Mouse (Mus musculus) spleen, postnatal 36 days (tissue): ENCODE measurements around the gene Mus81.
A peak's percentile ranks its signal among the peaks of the same experiment; 100 is the strongest.
"Not testable (repeated sequence)": the region's sequence is repeated elsewhere in the genome, so short reads cannot be mapped to it uniquely, and the experiment has no call there.

Experiments used
- DNase-seq, 2 experiments: peaks; one replicate each; pipeline ENCODE4 v3.0.0; 2022; ENCODE audit warnings: low spot score in 2 of 2, mixed read lengths in 1 of 2

The Mus81 gene

DNA sequence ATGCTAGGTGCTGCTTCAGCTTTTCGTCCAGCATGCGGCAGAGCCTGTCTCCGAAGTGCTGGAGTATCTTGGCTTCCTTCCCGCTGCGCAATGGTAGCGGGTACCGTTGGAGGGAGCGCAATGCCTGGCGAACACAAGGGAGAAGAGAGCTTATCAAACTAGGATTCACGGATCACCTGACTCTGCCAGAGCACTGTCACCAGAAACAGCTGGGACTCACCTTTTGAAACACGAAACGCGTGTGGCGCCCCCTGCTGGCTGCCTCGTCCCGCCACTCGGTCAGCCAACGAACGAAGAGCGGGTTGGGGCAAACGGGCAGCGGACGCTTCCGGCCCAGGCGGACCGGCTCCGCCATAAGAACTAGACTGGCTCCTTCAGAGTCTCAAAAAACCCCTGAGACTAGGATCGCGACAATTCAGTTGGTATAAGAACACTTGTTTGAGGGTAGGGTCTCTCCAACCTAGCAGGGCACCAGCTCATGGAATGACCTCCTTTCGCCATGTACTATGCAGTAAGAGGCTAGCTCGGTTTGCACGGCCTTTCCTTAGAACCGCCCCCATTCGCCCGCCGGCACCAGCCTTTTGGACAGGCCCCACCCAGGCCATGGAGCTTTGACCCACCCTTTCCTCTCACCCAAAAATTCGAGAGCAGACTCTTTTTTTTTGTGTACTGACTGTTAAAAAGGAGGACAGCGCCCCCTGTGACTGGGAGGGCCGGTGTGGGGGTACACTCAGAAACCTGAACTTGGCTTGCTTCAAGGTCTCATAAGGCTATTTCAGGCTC lies at the start of gene Mus81:
Mus81 (minus strand) TSS at position 635 of the 783 bp plus-strand sequence.
- DNase-seq, result peak; percentile 97 to 98

DNA sequence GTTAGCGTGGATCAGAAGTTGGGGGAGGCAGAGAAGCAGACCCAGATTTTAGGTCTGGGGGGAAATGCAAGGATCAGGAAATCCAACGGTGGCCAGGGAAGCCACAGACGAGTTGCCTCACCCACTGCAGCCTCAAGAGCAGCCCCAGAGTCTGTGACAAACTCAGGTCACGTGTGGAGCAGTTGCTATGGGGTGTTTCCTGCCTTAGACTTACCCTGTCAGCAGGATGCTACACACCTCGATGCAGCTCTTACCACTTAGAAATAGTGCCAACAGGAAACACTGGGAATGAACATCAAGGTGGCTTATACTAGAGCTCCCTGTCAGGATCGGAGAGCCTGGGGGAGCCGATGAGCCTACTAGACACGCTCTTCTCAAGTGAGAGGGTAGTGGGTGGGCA lies 44.3 kb upstream of the Mus81 start:
- no peak for DNase-seq

DNA sequence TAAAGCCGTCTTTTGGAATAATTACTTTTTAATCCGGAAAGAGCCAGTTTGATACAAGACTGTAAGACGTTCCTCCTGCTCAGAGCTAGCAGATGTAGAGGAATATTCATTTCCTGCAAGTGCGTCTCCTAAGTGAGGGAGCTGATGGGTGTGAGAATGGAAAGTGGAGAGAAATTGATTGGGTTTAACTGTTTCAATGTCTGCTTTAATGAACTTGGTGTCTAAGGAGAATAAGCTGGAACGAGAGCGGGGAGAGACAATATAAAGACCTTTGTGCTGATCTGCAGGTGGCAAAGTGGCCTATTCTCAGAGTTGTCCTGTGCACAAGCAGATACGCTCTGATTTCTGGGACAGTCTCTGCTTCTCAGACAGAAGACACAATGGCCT lies 41.9 kb upstream of the Mus81 start:
- no peak for DNase-seq

DNA sequence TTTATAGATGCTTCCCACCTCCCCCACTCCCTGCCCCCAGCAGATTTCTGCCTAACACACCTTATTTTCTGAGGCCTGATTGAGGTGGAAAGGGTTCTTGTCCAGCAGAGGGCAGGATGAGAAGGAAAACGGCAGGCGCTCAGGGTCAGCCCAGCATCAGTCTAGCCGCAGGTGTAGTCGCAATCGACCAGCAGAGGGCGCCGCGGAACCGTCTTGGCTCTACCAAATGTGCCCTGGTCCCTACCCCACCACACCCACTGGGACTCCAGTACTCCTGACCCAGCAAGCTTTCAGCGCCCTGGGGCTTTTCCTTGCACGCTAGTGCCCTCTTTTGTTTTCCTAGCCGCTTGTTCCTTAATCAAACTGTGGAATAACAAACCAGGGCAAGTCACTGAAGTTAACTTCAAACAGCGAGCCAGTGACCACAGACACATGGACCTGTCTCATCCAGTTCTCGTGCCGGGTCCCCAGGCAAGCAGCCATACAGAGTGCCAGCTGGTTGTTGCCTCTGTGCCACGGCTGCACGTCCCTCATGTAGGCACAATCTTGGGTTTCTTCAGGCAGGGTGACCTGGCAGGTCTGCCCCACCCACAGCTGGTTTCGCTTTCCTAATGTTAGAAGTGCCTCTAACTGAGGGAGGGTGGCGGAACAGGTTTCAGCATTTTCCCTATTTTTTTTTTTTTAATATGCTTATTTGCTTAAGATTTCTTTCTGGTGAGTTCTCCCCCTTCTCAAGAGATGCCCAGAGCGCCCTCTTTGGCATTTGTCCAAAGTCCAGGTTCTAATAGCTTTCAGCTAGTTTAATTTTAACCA lies 41.3 kb upstream of the Mus81 start:
- peak; percentile 91 to 93 for DNase-seq

DNA sequence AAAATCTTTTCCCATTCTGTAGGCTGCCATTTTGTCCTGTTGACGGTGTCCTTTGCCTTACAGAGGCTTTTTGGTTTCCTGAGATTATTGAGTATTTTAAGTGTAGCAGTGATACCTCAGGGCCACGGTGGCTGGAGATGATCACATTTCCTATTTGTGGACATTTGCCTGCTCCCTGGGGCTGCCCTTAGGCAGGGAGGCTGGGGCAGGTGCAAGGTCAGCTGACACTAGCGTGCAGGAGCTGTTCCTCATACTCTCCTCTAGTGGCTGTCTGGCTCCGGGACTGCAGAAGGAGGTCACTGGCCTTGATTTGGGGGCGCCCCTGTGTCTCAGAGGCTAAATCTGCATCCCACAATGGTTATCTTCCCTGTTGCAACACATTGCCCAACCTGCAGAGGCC lies 37.0 kb upstream of the Mus81 start:
- no peak for DNase-seq

DNA sequence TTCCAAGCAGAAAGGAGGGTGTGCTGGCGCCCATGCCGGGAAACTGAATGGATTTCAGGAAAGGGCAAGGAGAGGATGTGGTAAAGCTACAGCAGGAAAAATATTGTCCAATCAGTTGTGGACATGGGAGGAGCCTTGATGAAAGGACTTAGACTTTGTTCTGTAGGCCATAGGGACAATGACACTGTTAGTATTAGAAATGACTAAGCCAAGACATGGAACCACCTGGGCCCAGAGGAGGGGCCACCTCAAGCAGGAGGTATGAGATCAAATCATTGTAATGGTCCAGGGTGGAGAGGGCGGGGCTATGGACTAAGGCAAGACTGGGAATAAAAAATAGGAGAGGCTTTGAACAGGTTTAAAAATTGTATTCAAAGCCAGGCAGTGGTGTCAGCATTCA lies 30.5 kb upstream of the Mus81 start:
- DNase-seq, result no peak

DNA sequence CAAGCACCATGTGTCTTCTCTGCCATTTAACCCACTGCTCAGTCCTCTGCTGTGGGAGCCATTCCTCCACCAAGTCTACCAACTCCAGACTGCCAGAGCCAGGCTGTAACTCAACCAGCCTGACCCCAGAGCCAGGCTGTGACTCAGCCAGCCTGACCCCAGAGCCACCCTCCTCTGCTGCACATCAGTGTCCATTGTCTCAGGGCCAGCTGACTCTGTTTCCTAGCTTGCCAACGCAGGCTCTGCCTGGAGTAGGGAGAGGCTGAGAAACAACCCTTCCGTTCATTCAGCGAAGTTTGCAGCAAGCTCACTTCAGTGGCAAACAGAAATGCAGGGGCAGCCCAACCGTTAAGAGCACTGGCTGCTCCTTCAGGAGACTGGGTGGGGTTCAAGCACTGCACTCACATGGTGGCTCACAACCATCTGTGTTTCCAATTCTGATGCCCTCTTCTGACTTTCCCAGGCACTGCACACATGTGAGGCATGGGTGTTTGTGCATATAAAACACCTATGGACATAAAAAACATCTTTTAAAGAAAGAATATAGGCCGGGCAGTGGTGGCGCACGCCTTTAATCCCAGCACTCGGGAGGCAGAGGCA lies 28.8 kb upstream of the Mus81 start:
- no peak for DNase-seq

DNA sequence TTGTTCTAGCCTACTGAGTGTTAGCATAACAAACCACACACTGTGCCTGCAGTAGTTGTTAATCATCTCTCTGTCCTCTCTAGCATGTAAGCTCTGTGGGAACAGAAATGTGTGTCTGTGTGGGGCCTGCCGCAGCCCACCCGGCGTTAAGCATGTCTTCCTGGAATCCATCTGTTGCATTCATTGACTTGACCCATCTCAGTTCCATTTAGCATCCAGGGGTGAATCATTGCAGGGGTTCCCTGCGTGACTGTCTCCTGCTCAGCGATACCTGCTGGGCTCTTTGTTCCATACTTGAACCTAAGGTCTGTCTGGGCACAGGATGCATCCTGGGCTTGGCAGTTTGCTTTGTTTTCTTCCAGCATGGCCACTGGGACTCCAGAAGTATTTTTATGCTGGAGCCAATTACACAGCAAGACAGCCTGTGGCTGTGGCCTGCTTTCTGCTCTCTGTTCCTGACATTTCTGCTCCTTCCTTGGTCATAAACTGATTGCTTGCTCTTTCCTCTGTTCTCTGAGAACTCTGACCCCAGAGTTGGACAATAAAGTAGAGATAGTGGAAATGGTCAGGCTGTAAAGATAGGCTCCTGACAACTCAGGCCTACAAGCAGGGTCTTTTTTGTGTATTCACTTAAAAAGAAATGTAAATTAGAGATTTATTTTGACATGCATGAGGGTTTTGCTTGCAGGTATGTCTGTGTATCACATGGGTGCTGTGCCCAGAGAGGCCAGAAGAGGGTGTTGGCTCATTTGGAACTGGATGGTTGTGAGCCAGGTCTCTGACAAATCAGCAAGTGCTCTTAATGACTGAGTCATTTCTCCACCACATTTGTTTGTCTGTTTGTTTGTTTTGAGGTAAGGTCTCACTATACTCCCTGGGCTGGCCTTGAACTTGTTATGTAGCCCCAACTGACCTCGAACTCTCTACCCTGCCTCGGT lies 27.9 kb upstream of the Mus81 start:
- DNase-seq, result no peak

DNA sequence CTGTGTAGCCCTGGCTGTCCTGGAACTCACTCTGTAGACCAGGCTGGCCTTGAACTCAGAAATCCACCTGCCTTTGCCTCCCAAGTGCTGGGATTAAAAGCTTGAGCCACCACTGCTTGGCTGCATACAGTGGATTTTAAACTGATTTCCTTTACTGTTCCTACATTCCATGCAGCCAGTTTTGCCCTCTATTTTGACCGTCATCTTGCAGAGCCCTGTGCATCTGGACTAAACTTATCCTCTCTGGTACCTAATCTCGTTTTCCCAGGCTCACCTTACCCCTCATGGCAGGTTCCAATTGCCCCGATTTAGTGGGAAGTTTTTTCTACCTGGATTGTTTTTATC lies 24.8 kb upstream of the Mus81 start:
- DNase-seq, result no peak

DNA sequence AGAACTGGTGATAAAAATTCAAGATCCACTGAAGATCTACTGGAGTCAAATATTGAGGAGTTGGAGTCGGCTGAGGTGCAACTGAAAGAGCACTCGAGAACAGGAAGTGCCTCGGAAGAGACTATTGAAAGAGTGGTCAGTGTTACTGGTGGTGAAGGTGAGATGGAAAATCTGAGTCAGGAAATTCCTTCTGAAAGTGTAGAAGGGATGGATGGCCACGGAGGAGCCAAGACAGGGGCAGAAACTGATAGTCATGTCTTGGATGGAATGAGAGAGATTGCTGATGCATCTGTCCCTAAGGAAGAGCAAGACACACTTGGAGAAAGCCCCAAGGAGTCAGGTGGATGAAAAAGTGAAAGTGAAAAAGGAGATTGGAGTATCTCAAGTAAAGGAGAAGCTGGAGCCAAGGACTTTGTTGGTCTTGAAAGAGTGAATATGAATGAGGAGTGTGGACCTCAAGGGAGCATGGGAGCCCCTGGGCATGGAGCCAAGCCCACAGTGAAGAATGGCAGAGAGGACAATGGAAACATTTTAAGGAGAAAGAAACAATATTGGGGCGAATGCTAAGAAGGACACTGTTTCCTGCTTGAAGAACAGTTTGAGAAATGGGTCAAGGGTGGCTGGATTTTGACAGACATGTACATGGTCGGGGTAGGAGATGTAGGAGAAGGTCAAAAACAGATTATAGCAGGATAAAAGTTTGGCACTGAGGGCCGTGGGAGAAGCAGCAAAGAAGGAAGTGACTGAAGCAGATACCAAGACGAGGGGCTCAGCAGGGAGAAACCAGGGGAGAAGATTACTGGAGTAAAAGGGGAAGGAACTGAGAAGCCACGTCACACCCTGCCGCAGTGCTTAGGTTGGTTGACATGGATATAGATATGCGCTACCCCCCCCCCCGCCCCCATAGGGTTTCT lies 24.1 kb upstream of the Mus81 start:
- peak; percentile 61 to 70 for DNase-seq

DNA sequence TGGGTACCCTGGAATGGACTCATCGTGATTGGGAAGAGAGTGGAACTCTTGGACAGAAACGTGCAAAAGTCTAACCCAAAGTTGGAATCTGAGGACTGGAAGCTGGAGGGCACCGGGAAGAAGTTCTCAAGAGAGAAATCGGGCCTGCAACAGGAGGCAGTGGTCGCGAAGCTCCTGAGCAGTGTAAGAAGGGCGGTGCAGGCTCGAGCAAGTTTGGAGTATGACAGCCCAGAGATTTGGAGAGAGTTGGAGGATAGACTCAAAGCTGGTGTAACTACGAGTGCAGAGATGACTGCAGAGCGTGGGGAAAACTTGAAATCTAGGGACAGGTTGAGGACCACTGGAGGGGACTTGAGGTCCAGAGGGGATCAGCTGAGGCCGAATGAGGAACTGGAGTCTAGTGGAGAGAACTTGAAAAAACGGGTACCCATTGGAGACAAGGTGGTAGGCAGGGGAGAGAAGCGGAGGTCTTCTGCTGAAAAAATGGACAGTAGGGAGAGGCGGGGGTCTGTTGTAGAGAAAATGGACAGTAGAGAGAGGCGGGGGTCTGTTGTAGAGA lies 23.0 kb upstream of the Mus81 start:
- no peak for DNase-seq

DNA sequence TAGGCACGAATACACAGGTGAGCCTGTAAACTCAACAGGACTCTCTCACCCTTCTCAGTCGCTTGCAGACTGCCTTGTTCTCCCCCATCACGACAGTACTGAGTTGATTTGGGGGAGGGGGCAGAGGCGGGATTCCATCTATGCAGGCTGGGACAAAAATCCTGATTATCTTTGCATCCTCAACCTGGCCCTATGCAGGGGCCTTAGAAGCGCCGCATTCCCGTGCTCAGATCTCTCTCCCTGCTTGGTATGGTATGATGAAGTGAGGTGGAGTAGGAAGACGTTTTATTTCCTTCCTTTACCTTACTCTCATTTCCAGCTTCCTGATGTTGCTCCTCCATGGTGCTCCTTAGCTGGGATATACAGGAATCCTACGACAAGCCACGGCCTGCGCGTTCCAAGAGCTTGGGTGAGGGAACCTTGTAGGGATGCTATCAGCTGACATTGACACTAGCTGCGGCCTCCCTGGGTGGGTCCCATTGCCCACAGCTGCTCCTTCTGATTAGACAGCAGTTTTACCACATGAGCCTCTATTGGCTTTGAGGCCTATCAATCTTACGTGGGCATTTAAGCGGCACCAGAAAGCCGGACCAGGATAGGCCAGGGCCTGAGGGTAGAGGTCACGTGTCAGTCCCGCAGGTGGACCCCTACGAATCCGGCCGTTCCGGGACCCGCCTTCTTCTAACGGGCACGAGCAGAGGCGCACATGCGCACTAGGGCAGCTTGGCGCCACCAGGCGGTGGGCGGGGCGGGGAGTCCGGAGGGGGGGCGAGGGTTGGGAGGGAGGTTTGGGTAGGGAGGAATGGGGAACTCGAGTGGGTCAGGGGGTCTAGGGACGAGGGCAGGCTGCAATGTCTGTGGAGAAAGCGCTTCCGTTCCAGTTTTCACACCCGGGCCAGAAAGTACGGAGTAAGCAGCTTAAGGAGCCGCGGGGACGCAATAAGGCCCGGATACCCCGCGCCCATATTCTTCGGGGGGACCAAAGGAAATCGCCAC lies 22.1 kb upstream of the Mus81 start, which contains the start of gene Snx32:
Snx32 (minus strand) TSS at position 508 of the 996 bp plus-strand sequence.
- DNase-seq, result peak; percentile 99

DNA sequence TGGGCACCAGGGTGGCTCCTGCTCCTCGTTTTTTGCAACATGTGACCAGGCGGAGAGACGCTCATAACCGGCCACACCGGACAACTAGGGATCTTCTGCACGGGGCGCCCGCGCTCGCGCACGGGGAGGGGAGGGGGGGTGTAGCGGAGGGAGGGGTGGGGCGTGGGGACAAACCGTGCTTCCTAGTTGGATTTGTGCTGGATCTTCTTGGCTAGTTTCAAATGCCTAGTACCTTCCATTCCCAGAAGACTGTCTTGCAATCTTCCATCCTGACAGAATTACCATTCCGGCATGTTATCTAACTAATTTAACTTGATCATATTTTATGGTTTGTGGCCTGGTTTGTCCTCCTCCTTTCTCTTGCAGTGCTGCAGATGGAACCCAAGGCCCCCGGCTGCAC lies 15.5 kb upstream of the Mus81 start, which contains the start of gene 1700020D05Rik:
1700020D05Rik (minus strand) TSS at position 101 of the 400 bp plus-strand sequence.
- no peak for DNase-seq

DNA sequence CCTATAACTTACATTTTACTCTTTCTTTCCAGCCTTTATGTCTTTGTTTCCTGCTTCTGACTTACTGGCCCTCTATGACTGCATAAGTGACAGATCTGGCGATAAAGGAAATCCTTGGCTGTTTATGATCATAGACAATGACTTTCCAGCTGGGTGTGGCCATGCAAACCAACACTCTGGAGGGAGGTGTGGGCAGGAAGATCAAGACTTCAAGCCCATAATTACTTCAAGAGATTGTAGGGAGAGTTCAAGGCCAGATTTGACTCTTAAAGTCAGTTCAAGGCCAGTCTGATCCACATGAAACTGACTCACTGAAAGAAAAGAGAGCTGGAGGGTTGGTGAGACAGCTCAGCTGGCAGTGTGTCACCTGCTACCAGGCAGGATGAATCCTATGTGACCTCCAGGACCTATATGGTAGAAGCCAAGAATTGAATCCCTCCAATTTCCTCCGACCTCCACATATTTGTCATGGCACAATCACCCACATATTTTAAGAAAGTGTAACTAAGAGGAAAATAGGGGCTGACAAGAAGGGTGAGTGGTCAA lies 12.2 kb upstream of the Mus81 start:
- DNase-seq, result no peak

DNA sequence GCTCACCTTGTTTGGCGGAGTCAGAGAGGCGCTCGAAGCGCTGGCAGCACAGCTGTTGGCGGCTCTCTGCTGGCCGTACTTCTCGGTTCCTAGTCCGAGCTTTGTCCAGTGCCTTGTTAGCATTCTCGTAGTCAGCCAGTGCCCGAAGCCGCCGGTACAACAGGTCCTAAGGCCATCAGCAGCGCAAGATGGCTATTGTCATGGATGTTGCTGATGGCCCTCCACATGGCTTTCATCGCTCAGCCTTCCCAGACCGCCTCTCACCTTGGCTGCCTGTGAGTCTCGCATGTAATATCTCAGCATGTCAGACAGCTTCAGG lies 7.8 kb upstream of the Mus81 start:
- DNase-seq, result no peak

DNA sequence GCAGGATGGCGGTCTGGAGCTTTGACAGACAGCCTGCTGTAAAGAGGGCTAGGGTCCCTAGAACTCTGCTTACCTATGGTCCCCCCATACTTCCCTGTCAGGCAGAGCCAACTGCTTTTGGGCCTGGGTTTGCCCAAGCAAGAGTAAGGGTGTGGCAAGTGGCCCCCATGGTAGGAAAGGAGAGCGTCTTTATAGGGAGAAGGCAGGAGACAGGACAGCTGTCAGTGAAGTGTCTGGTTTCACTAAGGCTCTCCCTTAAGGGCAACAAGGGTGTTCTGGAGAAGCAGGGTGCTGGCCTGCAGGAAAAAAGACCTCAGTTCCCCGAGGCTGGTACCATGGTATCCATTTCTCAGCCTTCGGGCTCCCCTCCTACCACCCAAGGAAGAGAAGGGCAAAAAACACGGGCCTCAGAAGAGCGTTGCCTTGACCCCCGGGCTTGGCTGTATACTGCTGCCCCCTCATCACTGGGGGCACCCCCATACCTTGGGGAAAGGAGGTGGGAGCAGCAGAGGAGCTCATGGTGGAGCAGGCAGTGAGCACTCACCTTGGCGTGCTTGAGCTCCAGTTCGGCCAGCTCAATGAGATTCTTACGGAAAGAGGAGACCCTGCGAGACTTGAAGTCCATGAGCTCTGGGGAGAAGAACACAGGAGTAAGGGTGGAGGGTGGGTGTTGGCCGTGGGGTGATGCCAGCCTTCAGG lies 7.3 kb upstream of the Mus81 start:
- DNase-seq, result no peak

DNA sequence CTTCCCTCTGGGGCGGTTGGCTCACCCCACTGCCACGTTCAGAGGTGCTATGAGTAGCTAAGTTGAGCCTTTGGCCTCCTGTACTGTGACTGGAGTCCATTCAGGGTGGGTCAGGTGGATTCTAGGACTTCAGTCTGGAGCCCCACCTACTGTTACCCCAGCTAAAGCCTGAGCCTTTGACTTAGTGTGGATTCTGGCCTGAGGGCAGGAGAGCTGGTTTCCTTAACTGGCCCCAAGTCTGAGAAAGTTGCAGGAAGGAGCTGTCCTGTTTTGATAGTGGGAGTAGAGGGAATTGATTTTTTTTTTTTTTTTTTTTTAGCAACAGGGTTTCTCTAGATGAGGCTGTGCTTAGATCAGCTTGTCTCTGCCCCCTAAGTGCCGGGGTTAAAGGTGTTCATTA lies 6.1 kb upstream of the Mus81 start:
- no peak for DNase-seq

DNA sequence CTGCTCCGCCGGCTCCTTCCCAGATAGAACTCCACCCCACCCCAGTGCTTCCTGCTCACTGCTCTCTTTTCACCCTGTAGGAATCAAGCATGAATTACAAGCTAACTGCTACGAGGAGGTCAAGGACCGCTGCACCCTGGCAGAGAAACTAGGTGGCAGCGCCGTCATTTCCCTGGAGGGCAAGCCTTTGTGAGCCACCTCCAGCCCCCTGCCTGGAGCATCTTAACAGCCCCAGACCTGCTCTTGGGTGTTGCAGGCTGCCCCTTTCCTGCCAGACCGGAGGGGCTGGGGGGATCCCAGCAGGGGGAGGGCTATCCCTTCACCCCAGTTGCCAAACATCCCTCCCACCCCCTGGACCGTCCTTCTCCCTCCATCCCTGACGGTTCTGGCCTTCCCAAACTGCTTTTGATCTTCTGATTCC lies 5.1 kb upstream of the Mus81 start:
- not testable (repeated sequence) for DNase-seq
